Mouse (Mus musculus): ENCODE data around the gene Arhgef10l. TPM values are rescaled to one million over a fixed set of nuclear protein-coding genes. Genes with fewer than 3 reads are reported as not detected.

Arhgef10l gene
- total RNA-seq, 2 experiments from 2014 or later = 44.3 to 53.6 TPM

- intact Hi-C loops (cut with DNase I) = no loop called here
- no peak for DNase-seq (ENCODE audit: low spot score in 2 of 2)
Observed at GRCm38 (mm10) chr4:140522873-140523272, 142.9 kb downstream of the Arhgef10l start.

GRCm38 (mm10) chr4:140520719-140521118, 145.1 kb downstream of the Arhgef10l start:
- intact Hi-C loops (cut with DNase I) = no loop called here
- DNase-seq (ENCODE audit: low spot score in 2 of 2) = no peak

- DNase-seq (ENCODE audit: low spot score in 2 of 2) = no peak
- intact Hi-C loops (cut with DNase I) = no loop called here
Observed at GRCm38 (mm10) chr4:140513797-140514196, 152.0 kb downstream of the Arhgef10l start.

- intact Hi-C loops (cut with DNase I) = no loop called here
- DNase-seq (ENCODE audit: low spot score in 2 of 2) = no peak
Observed at GRCm38 (mm10) chr4:140509856-140510255, 156.0 kb downstream of the Arhgef10l start.

GRCm38 (mm10) chr4:140507172-140507714, 158.6 kb downstream of the Arhgef10l start:
- DNase-seq (ENCODE audit: low spot score in 2 of 2) = no peak
- intact Hi-C loops (cut with DNase I) = no loop called here

- DNase-seq (ENCODE audit: low spot score in 2 of 2) = no peak
- intact Hi-C loops (cut with DNase I) = no loop called here
Observed at GRCm38 (mm10) chr4:140505608-140506002, 160.2 kb downstream of the Arhgef10l start.

GRCm38 (mm10) chr4:140504921-140505607, 160.7 kb downstream of the Arhgef10l start:
- intact Hi-C loops (cut with DNase I) = no loop called here
- DNase-seq (ENCODE audit: low spot score in 2 of 2) = no peak

GRCm38 (mm10) chr4:140504067-140504913, 161.5 kb downstream of the Arhgef10l start:
- DNase-seq (ENCODE audit: low spot score in 2 of 2) = peak; percentile 31 to 37
- intact Hi-C loops (cut with DNase I) = no loop called here

GRCm38 (mm10) chr4:140500766-140501165, 165.0 kb downstream of the Arhgef10l start:
- no peak for DNase-seq (ENCODE audit: low spot score in 2 of 2)
- intact Hi-C loops (cut with DNase I) = no loop called here

- intact Hi-C loops (cut with DNase I) = no loop called here
- DNase-seq (ENCODE audit: low spot score in 2 of 2) = no peak
Observed at GRCm38 (mm10) chr4:140499571-140499970, 166.2 kb downstream of the Arhgef10l start.

GRCm38 (mm10) chr4:140497169-140497568, 168.6 kb downstream of the Arhgef10l start:
- intact Hi-C loops (cut with DNase I) = no loop called here
- no peak for DNase-seq (ENCODE audit: low spot score in 2 of 2)

GRCm38 (mm10) chr4:140491555-140491954, 174.3 kb downstream of the Arhgef10l start:
- DNase-seq (ENCODE audit: low spot score in 2 of 2) = peak; percentile 42 to 46
- intact Hi-C loops (cut with DNase I) = no loop called here

- DNase-seq (ENCODE audit: low spot score in 2 of 2) = no peak
- intact Hi-C loops (cut with DNase I) = no loop called here
Observed at GRCm38 (mm10) chr4:140485442-140485841, 180.4 kb downstream of the Arhgef10l start.

GRCm38 (mm10) chr4:140483134-140483533, 182.7 kb downstream of the Arhgef10l start:
- no peak for DNase-seq (ENCODE audit: low spot score in 2 of 2)
- intact Hi-C loops (cut with DNase I) = no loop called here

GRCm38 (mm10) chr4:140480369-140481067, 185.3 kb downstream of the Arhgef10l start:
- no peak for DNase-seq (ENCODE audit: low spot score in 2 of 2)
- intact Hi-C loops (cut with DNase I) = no loop called here

GRCm38 (mm10) chr4:140475194-140475593, 190.6 kb downstream of the Arhgef10l start:
- intact Hi-C loops (cut with DNase I) = no loop called here
- DNase-seq (ENCODE audit: low spot score in 2 of 2) = no peak

GRCm38 (mm10) chr4:140469760-140470452, 195.9 kb downstream of the Arhgef10l start:
- intact Hi-C loops (cut with DNase I) = loop anchor here (10.0 kb wide), 1 partner anchor 215 kb away; no protein-coding TSS in a partner anchor
- DNase-seq (ENCODE audit: low spot score in 2 of 2) = peak; percentile 71 to 91

GRCm38 (mm10) chr4:140467254-140467791, 198.5 kb downstream of the Arhgef10l start:
- intact Hi-C loops (cut with DNase I) = loop anchor here (10.0 kb wide), 1 partner anchor 213 kb away; no protein-coding TSS in a partner anchor
- DNase-seq (ENCODE audit: low spot score in 2 of 2) = no peak
